In the genomic region with DNA sequence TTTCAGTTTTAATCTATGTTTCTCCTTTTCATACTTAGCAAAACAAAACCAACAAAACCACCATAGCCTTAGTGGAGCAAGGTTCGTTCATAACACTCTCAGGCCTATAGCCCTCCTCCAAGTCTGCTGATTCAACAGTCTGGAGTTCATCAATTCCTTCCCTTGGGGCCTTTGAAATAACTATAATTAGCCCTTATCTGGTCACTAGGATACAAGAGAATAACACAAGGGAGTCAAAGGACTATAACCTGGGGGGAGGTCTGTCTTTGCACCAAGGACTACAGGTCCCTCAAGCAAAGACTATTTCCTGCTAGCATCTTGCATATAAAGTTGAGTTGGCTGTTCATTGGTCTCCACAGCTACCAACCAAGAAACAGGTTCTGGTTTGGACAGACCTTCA, we compare ENCODE assay signal across 24 mouse cellular contexts.
A peak's percentile ranks its signal among the peaks of the same experiment; 100 is the strongest.
DNase-seq lines count a peak whose midpoint lies in the region; ATAC-seq and TF ChIP-seq lines count a peak whose summit lies in the region.
"Had no signal": no experiment of that assay in that cellular context is flagged by ENCODE, and none has a peak within 500 bp of the region (broad histone marks: within the 10 kb centered on the region; RNA-seq: fewer than 3 reads in every experiment).

No protein-coding gene starts in this region.

- peaks cover 31% of the 10 kb centered on the region for H3K4me1 ChIP-seq in heart, embryonic 10.5 days
- H3K4me1 ChIP-seq in intestine, embryonic 15.5 days (replicated peaks) = no peaks in the 10 kb centered on the region
- H3K4me1 ChIP-seq in intestine, postnatal 0 days (replicated peaks; ENCODE audit: control insufficient read depth, insufficient read depth, low read length) = peaks cover 3% of the 10 kb centered on the region; the same call in 1 of the 2 replicates
- H3K4me1 ChIP-seq: forebrain, embryonic 10.5 days; forebrain, embryonic 12.5 days had no signal

- ATAC-seq in intestine, embryonic 15.5 days = peak; percentile 67
- peak; percentile 77 for ATAC-seq in intestine, postnatal 0 days
- ATAC-seq: forebrain, embryonic 14.5 days; forebrain, embryonic 16.5 days had no signal

- 24% methylated on average over 1 of the region's 1 CpGs for WGBS in heart, embryonic 10.5 days
- WGBS in intestine, embryonic 15.5 days = 39% methylated on average over 1 of the region's 1 CpGs
- WGBS in intestine, postnatal 0 days = 39% methylated on average over 1 of the region's 1 CpGs

- no peaks in the 10 kb centered on the region for H3K27me3 ChIP-seq in heart, embryonic 10.5 days (ENCODE audit: insufficient read depth, poor library complexity, severe bottlenecking)
- H3K27me3 ChIP-seq in intestine, embryonic 15.5 days (replicated peaks) = no peaks in the 10 kb centered on the region
- no peaks in the 10 kb centered on the region for H3K27me3 ChIP-seq in intestine, postnatal 0 days (replicated peaks; ENCODE audit: control insufficient read depth, insufficient read depth, low read length)
- H3K27me3 ChIP-seq: embryonic facial prominence, embryonic 13.5 days; embryonic facial prominence, embryonic 15.5 days had no signal

- H3K4me2 ChIP-seq in intestine, embryonic 15.5 days (replicated peaks) = no peak overlapping the region
- no peak overlapping the region for H3K4me2 ChIP-seq in intestine, postnatal 0 days (replicated peaks; ENCODE audit: low read depth)
- H3K4me2 ChIP-seq: embryonic facial prominence, embryonic 13.5 days; embryonic facial prominence, embryonic 15.5 days; forebrain, embryonic 12.5 days had no signal

- DNase-seq in heart, embryonic 10.5 days (ENCODE audit: low spot score) = peak; percentile 55
- no peak for DNase-seq in heart, postnatal 4 days
- DNase-seq in adipocyte (ENCODE audit: low spot score) = peak; percentile 44
- DNase-seq in thymus, postnatal 4 days = no peak
- DNase-seq in cerebellum, postnatal 25 days = no peak
- DNase-seq in kidney, adult 8-10 months = no peak
- DNase-seq: adrenal gland, adult 8-10 months; adrenal gland, postnatal 14 days; adrenal gland, postnatal 36 days; cerebellum, adult 11-12 months; cerebellum, adult 2 months; cerebellum, adult 9-10 months; cerebellum, postnatal 10 days; cerebellum, postnatal 36 days; embryo, embryonic 11 days had no signal

- 0 out of 2 replicates have a peak overlapping the region, but pooled peaks have one; percentile 10 for H3K27ac ChIP-seq in heart, embryonic 10.5 days
- H3K27ac ChIP-seq in intestine, embryonic 15.5 days = no peak overlapping the region
- no peak overlapping the region; the same call in 1 of the 2 replicates for H3K27ac ChIP-seq in intestine, postnatal 0 days (ENCODE audit: low read depth, low read length)
- H3K27ac ChIP-seq: embryonic facial prominence, embryonic 13.5 days; embryonic facial prominence, embryonic 15.5 days; forebrain, embryonic 10.5 days; forebrain, embryonic 12.5 days had no signal

- no peaks in the 10 kb centered on the region for H3K36me3 ChIP-seq in heart, embryonic 10.5 days
- H3K36me3 ChIP-seq in intestine, embryonic 15.5 days = no peaks in the 10 kb centered on the region
- no peaks in the 10 kb centered on the region for H3K36me3 ChIP-seq in intestine, postnatal 0 days (ENCODE audit: control insufficient read depth, insufficient read depth)
- H3K36me3 ChIP-seq: embryonic facial prominence, embryonic 13.5 days; embryonic facial prominence, embryonic 15.5 days; forebrain, embryonic 10.5 days; forebrain, embryonic 12.5 days had no signal

- H3K9me3 ChIP-seq in heart, embryonic 10.5 days = no peaks in the 10 kb centered on the region
- no peaks in the 10 kb centered on the region for H3K9me3 ChIP-seq in intestine, embryonic 15.5 days
- no peaks in the 10 kb centered on the region for H3K9me3 ChIP-seq in intestine, postnatal 0 days (ENCODE audit: control insufficient read depth)
- H3K9me3 ChIP-seq: embryonic facial prominence, embryonic 13.5 days; embryonic facial prominence, embryonic 15.5 days; forebrain, embryonic 10.5 days had no signal

- no peak overlapping the region for H3K9ac ChIP-seq in intestine, embryonic 15.5 days
- no peak overlapping the region for H3K9ac ChIP-seq in intestine, postnatal 0 days (ENCODE audit: low read depth, low read length)
- H3K9ac ChIP-seq: embryonic facial prominence, embryonic 13.5 days; embryonic facial prominence, embryonic 15.5 days; forebrain, embryonic 12.5 days had no signal

- no peak overlapping the region for H3K4me3 ChIP-seq in heart, embryonic 10.5 days
- no peak overlapping the region for H3K4me3 ChIP-seq in intestine, embryonic 15.5 days (replicated peaks)
- no peak overlapping the region for H3K4me3 ChIP-seq in intestine, postnatal 0 days (ENCODE audit: low read depth, low read length)
- H3K4me3 ChIP-seq: embryonic facial prominence, embryonic 13.5 days; embryonic facial prominence, embryonic 15.5 days; erythroblast, embryonic 14.5 days; forebrain, embryonic 10.5 days; forebrain, embryonic 12.5 days had no signal

- TF ChIP-seq CTCF in intestine, postnatal 0 days (IDR thresholded peaks at IDR 0.05; ENCODE audit: low read depth) = no peak

Comparison
In these comparisons a context has a peak if more than half of its experiments do, and no peak if none do; other contexts are left out.
1. DNase-seq: peak in heart, embryonic 10.5 days (single experiment) and adipocyte (single experiment); none in heart, postnatal 4 days (single experiment), thymus, postnatal 4 days (single experiment), cerebellum, postnatal 25 days (0 of 2) and kidney, adult 8-10 months (0 of 2).